Mouse (Mus musculus) gastrocnemius, postnatal 25 days (tissue): ENCODE results near the gene Fabp7. TPM values are rescaled to one million over a fixed set of nuclear protein-coding genes. Genes with fewer than 3 reads are reported as not detected.

Experiments used
- DNase-seq: peaks from one replicate; pipeline ENCODE4 v3.0.0; 2022
- long read RNA-seq, 2 experiments: library from polyadenylated mRNA; stranded (forward); transcript quantifications; one replicate each; pipeline ENCODE4 v2.0.0; 2021
- total RNA-seq, 2 experiments: library from RNA; stranded (reverse); gene quantifications; 1 replicate in 1 of 2; 2 replicates in 1 of 2; pipeline ENCODE4 v1.2.3; 2021

The Fabp7 gene
- not detected for total RNA-seq
- long read RNA-seq, experiment 1, result 0 reads
- long read RNA-seq, experiment 2, result 0 reads

DNA sequence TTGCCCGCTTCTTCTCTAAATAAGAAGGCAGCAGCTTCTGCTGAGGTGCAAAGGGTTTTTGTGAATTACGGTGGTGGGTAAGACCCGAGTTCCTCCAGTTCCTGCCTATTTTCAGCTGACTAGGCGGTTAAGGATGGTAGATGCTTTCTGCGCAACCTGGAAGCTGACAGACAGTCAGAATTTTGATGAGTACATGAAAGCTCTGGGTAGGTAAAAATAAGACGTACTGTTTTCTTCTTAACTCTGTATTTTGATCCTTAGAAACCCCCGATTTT lies at the start of gene Fabp7:
Gene Fabp7 (plus strand): TSS at position 6 of the 275 bp plus-strand sequence.
- no peak for DNase-seq

GRCm38 (mm10) chr10:57740733-57741132 lies 43.9 kb upstream of the Fabp7 start:
- DNase-seq, result no peak

- DNase-seq, result no peak
Observed at GRCm38 (mm10) chr10:57741351-57741750, 43.3 kb upstream of the Fabp7 start.

DNA sequence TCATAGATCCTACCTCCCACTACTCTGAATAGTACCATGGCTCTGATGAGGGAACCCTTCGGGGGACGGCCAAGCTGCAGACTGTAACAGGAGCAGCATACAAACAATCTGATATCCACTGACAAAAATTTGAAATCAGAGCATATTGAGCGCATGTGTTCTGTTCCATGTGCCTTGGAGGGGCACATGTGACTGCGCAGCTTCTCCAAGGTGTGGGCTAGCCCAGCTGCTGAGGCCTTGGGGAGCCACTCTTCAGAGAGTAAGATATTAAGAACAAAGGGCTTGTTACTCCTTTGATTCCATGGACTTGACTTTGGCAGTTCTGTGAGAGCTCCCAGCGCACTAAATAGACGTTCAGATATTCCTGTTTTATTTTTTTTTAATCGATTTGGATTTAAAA lies 41.6 kb upstream of the Fabp7 start:
- no peak for DNase-seq

DNA sequence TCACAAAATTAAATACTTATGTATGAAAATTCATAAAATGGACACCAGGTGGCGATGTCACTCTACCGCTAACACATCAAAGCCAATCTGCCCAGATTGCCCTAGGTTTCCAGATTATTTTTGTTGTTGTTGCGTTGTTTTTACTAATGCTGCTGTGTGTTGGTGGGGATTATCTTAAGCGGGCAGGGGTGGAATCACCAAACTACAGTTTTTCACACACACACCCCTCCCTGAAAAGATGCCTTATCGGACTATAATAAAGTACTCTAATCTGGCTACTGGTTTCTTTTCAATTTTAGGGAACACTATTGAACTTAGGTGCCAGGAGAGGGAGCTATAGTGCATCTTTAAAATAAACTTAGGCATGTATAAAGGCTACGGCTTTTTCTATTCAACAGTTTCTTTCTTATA lies 41.1 kb upstream of the Fabp7 start:
- DNase-seq, result no peak

DNA sequence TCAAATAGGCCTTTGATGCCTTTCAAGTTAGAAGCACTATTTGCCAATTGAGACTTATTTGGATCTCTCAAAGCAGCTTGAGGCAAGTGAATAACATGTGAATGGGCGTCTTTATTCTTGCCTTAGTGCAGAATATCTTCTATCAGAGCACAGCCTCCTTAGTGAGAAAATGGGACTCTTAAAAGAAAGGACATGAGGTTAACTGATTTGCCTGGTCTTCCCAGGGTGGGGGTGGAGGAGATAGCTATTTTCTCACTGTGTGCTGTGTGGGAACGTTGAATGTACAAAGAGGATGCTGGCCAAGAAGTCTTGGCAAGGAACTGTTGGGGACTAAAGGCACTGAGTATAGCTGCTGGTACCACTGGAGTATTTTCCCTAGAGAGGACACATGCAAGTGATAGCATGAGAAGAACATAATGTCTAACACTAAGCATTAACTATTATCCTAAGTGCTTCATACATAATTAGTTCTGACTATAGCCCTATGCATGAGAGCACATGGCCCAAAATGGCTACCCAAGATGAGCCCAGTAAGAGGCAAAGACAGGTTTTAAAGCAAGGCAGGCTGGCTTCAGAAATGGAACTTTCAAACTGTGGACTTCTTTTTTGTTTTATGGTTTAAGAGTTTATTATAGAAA lies 40.4 kb upstream of the Fabp7 start:
- no peak for DNase-seq

- DNase-seq, result no peak
Observed at GRCm38 (mm10) chr10:57745452-57745851, 39.2 kb upstream of the Fabp7 start.

- DNase-seq, result no peak
Observed at GRCm38 (mm10) chr10:57747127-57747526, 37.6 kb upstream of the Fabp7 start.

- no peak for DNase-seq
Observed at GRCm38 (mm10) chr10:57753343-57753742, 31.3 kb upstream of the Fabp7 start.

DNA sequence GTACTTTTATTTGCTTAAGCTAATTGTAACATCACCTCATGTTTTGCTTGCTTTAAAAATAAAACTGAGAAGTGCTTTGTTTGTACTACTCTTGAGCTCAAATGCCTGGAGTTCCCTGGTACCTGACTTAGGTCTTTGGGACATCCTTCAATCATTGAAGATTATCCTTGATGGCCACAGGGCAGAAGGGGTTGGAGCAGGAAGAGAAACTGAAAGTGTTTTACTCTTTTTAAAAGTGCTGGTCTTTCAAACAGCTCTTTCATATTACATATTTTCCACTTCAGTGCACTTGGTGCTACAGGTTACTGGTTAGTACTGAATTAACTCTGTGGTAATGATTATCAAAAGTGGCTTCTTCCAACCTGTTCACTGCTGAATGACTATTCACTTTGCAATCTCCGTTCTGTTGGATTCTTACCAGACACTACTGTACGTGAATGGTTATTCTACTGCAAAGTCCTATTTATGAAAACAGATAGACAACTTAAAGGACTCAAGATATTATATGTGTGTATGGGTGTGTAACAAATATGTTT lies 29.4 kb upstream of the Fabp7 start:
- DNase-seq, result no peak

DNA sequence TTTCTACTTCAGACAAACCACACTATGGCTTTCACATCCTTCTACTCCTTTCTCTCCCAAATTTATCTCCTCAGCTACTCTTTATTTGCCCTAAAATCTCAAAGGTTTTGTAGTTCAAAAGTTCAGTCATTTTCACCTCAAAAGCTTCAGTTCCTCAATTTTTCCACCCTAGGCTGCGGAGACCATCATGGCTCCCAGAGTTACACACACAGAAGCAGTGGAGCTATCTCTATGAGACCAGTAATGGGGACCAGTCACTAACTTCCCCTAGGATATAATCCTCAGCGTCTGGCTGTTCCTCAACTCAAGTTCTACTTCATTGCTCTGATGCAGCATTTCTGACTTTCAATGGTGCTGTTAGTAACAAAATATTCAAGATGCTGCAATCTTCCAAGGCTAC lies 25.7 kb upstream of the Fabp7 start:
- no peak for DNase-seq

- no peak for DNase-seq
Observed at GRCm38 (mm10) chr10:57760694-57761093, 24.0 kb upstream of the Fabp7 start.

GRCm38 (mm10) chr10:57763044-57763443 lies 21.6 kb upstream of the Fabp7 start:
- no peak for DNase-seq

DNA sequence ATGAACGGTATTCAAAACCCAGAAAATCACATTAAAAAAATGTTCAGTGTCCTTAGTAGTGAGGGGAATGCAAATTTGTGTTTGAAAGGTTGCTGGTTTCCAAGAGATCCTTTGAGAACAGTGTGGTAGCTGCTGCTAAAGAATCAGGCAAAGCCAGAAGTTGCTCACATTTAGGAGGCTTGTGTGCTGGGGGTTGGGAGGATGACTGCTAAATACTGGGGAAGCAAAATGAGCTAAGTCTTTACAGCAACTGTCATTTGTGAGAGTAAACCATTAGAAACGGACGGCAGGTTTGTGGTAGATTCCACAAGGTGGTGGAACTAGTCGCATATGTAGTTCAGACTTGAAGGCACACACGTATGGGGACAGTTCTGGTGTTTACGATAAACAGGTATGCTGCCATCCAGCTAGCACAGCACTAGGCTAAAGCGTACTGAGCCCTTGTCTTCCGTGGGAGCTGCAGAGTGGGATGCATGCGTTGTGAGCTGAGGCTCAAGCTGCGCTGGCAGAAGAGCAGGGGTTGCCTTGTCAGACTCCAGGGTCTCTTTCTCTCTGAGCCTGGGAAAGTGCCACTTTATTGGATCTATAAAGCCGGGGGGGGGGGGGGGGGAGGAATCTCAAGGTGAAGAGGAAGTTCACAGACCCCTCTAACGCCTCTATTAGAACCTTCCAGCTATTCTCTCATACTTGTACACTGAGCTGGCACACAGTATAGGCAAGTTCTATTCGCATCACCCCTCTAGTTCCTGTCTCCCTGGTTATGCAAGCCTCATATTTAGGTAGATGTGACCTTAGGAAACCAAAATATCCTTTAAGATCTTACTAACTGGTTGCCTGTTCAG lies 1.2 kb upstream of the Fabp7 start:
- DNase-seq, result no peak

GRCm38 (mm10) chr10:57784131-57784875 lies 378 bp upstream of the Fabp7 start:
- DNase-seq, result peak; percentile 29

DNA sequence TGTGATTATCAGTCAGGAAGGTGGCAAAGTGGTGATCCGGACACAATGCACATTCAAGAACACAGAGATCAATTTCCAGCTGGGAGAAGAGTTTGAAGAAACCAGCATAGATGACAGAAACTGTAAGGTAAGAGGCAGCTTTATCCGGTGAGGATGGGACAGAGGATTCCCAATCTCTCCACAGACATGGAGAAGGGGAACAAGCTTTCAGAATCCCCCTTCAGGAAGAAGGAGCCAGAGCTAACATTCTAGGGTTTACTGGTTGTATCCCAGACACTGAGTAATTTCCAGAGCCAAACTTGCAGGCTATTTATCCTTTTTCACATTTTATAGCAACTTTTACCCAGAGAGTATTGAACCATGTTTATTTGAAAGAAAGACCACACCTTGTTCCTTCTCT lies 871 bp downstream of the Fabp7 start:
- DNase-seq, result no peak

DNA sequence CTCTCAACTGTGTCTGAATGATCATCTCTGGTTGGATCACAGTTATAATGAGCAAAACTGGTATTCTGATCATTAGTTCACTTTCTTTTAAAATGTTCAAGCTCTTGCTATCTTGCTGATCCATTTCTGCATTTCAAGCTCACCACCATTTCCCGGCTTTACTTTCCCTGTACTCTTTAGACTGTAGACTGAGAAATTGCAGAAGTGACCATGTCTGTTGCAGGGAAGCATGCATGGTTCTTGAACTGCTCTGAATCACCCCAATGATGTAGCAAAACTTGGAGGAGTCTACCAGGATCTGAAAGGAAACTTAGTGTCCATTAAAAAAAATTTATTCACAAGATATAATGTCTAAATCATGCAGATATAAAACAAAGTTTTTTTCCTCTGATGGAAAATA lies 8.3 kb downstream of the Fabp7 start:
- no peak for DNase-seq

DNA sequence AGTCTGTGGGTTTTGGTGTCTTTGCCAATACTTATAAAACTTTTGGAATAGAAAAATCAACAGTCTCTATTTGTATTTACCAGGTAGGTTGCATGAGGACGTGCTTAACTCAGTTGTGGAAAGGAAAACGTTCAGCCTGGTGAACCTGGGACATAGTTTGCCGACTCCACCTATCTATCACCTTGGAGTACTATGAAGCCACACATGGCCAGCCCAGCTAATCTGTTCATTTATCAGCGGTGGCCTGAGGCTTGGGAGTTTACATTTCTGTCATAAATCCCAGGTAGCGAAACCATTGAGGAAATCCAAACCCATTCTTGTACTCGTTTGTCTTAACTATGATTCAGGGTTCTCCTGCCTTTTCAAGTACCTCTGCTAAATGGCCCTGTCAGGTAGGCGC lies 9.3 kb downstream of the Fabp7 start, which contains the start of gene Smpdl3a:
Gene Smpdl3a (plus strand): TSS at position 318 of the 400 bp plus-strand sequence.
- no peak for DNase-seq

DNA sequence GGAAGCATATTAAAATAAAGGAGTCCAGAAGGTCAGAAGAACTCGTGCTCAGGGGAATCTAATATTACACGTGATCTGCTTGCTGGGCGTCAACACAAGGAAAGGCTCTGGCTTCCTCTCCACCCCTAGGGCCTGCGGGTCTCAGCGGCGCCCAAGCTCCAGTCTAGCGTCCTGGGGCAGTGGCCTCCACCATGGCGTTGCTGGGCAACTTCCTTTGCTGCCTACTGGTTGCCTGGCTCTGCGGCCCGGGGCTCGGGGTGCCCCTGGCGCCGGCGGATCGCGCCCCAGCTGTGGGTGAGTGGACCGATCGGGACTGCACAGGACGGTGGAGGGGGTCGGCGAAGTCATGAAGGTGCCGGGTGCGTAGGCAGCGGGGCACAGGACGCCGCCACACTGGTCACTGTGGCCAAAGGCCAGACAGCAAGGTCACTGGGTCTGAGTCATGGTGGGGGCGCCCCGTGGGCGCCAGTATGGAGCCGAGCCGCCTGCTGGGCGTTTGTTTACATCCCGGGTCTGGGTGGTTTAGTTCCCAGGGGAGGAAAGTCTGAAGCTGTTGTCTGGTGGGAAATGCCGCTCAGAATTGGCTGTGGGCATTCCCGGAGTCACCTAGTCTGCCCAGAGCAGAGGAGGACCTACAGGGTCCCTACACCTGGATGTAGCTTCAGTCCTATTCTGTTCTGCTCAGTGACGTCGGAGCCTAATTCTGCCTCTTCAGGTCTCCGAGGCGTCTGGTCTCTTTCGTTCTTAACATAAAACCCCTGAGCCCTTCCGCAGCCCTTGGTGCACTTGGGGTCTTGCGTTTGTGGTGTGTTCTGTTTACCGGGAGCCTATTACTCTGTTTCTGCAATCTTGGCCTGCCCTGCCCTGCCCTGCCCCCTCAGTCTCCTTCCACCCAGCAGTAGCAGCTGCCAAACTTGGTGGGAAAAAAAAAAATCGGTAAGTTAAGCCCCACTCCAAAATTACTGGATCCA lies 10.1 kb downstream of the Fabp7 start:
- DNase-seq, result peak; percentile 22

- no peak for DNase-seq
Observed at GRCm38 (mm10) chr10:57795542-57795941, 10.9 kb downstream of the Fabp7 start.

DNA sequence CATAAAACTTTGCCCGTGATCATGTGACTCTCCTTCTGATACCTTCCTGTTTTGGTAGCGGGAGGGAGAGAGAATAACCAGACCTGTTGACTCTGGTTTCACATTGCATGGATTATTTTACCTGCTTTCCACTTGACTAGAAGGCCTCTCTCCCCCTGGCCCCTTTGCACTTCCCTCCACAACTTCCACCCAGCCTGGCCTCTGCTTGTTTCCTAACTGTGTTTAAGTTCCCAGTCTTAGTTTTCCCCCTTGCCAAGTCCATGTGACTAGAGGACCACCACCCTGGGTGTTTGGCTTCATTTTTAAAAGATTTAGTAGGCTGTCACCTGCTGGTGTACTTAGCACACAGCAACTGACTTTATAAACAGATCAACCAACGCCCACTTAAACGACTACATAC lies 11.4 kb downstream of the Fabp7 start:
- no peak for DNase-seq

DNA sequence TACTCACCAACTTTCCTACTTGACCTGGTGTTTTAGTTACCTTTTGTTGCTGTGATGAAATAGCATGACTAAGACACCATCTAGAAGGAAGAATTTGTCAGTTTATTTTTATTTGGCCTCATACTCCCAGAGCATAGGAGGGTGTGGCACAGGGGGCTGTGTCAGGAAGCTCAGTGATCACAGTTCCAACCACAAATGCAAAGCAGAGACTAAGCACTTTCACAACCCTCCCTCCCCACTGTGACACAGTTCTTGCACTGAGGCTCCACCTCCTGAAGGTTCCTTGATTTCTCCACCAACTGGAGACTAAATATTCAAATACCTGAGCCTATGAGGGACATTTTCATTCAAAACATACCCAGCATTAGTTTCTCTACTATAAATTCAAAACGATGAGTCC lies 14.8 kb downstream of the Fabp7 start:
- DNase-seq, result no peak
